Mouse (Mus musculus) activated CD4-positive, CD25-positive, alpha-beta regulatory T cell, adult 4 months (primary cell): ENCODE measurements around the gene Rexo2. TPM values are rescaled to one million over a fixed set of nuclear protein-coding genes. Genes with fewer than 3 reads are reported as not detected.
"Not testable (repeated sequence)": the region's sequence is repeated elsewhere in the genome, so short reads cannot be mapped to it uniquely, and the experiment has no call there.

Experiments
- ATAC-seq: one replicate; pipeline ENCODE4 v1.8.0; 2017
- polyA plus RNA-seq, 2 experiments: library from polyadenylated mRNA; unstranded; fragments of 100-300 nt; shearing (Covaris generic); gene quantifications; one replicate each; pipeline ENCODE4 v1.2.1; 2017

Gene Rexo2
- polyA plus RNA-seq, 2 experiments from 2014 or later: 228 to 261 TPM

- no peak for ATAC-seq
These were observed 7.9 kb downstream of the Rexo2 start for GRCm38 (mm10) chr9:48472441-48473025.

- not testable (repeated sequence) for ATAC-seq
These were observed 13.0 kb downstream of the Rexo2 start for GRCm38 (mm10) chr9:48467471-48467870.

GRCm38 (mm10) chr9:48466804-48467203 is 13.6 kb downstream of the Rexo2 start:
- ATAC-seq: peak; percentile 66

- ATAC-seq: no peak
These were observed 14.8 kb downstream of the Rexo2 start for GRCm38 (mm10) chr9:48465671-48466070.

GRCm38 (mm10) chr9:48461545-48461944 is 18.9 kb downstream of the Rexo2 start:
- ATAC-seq: no peak

- no peak for ATAC-seq
These were observed 19.7 kb downstream of the Rexo2 start for GRCm38 (mm10) chr9:48460720-48461119.

GRCm38 (mm10) chr9:48459391-48459790 is 21.0 kb downstream of the Rexo2 start:
- no peak for ATAC-seq

- no peak for ATAC-seq
These were observed 21.5 kb downstream of the Rexo2 start for GRCm38 (mm10) chr9:48458879-48459278.

- no peak for ATAC-seq
These were observed 24.5 kb downstream of the Rexo2 start for GRCm38 (mm10) chr9:48455961-48456360.

- peak; percentile 36 for ATAC-seq
These were observed 30.4 kb downstream of the Rexo2 start for GRCm38 (mm10) chr9:48450066-48450465.

- peak; percentile 43 for ATAC-seq
These were observed 32.6 kb downstream of the Rexo2 start for GRCm38 (mm10) chr9:48447783-48448209.

- no peak for ATAC-seq
These were observed 35.6 kb downstream of the Rexo2 start for GRCm38 (mm10) chr9:48444821-48445220.

- ATAC-seq: no peak
These were observed 36.5 kb downstream of the Rexo2 start for GRCm38 (mm10) chr9:48443873-48444272.

GRCm38 (mm10) chr9:48432449-48432848 is 48.0 kb downstream of the Rexo2 start:
- no peak for ATAC-seq

GRCm38 (mm10) chr9:48427176-48427575 is 53.2 kb downstream of the Rexo2 start:
- ATAC-seq: no peak

- no peak for ATAC-seq
These were observed 57.2 kb downstream of the Rexo2 start for GRCm38 (mm10) chr9:48423256-48423655.

GRCm38 (mm10) chr9:48422382-48422781 is 58.0 kb downstream of the Rexo2 start:
- no peak for ATAC-seq

- ATAC-seq: no peak
These were observed 58.9 kb downstream of the Rexo2 start for GRCm38 (mm10) chr9:48421561-48421960.

GRCm38 (mm10) chr9:48421029-48421428 is 59.4 kb downstream of the Rexo2 start:
- no peak for ATAC-seq

- ATAC-seq: no peak
These were observed 60.0 kb downstream of the Rexo2 start for GRCm38 (mm10) chr9:48420437-48420836.

GRCm38 (mm10) chr9:48418829-48419228 is 61.6 kb downstream of the Rexo2 start:
- no peak for ATAC-seq
